Mouse (Mus musculus): Measurements from ENCODE around the gene Plcl1.

The Plcl1 gene

DNA sequence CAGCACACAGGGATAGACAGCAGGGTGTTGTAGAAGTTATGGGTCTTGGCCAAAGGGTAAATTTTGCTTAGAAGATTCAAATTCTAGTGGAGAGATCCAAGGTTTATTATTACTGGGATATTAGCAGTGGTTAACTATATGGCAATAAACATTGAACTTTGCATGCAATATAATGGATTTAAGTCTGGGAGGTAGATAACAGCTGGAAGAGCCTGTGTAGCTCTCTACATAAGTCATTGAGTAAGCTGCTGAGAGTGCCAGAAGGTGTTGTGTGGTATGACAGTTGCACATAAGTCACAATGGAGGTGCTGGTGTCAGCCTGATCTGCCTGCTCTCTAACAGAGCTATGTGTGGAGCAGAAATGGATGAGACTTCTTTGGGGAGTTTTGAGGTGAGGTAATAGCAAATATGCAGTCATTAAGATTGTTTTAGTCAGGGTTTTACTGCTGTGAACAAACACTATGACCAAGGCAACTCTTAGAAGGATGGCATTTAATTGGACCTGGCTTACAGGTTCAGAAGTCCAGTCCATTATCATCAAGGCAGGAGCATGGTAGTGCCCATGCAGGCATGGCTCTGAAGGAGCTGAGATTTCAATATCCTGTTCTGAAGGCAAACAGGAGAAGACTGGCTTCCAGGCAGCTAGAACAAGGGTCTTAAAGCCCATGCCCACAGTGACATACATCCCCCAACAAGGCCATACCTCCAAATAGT, 364.5 kb downstream of the Plcl1 start:
- in situ Hi-C loops (cut with MboI, MseI), result no loop called here

GRCm38 (mm10) chr1:55792817-55793216, 387.1 kb downstream of the Plcl1 start:
- in situ Hi-C loops (cut with MboI, MseI), result no loop called here
